Mouse (Mus musculus): ENCODE data around the gene Grin2d. TPM values are rescaled to one million over a fixed set of nuclear protein-coding genes. Genes with fewer than 3 reads are reported as not detected.

Gene Grin2d
- polyA plus RNA-seq, 1 experiment from 2014 or later, result 1.5 TPM

GRCm38 (mm10) chr7:45869107-45869670, 9.0 kb downstream of the Grin2d start:
- Histone ChIP-seq H3K9ac (peak overlapping the region; percentile 81), H3K27ac (peak overlapping the region; percentile 75; the same call in 1 of the 2 replicates), H3K27me3 (peaks cover 50% of the 10 kb centered on the region), H3K9me3 (no peaks in the 10 kb centered on the region), H3K4me3 (peak overlapping the region; percentile 48), H3K4me1 (replicated peaks) (peaks cover 61% of the 10 kb centered on the region), H3K36me3 (0 out of 2 replicates have a peak, but pooled peaks cover 3% of the 10 kb centered on the region), H3K4me2 (peak overlapping the region; percentile 72)
- no peak for ATAC-seq (ENCODE audit: low FRiP score)
- 10% methylated on average over 8 of the region's 8 CpGs for WGBS

- Histone ChIP-seq H3K4me3 (peak overlapping the region; percentile 48), H3K27ac (no peak overlapping the region; the same call in 1 of the 2 replicates), H3K4me1 (replicated peaks) (peaks cover 51% of the 10 kb centered on the region), H3K36me3 (no peaks in the 10 kb centered on the region), H3K27me3 (peaks cover 56% of the 10 kb centered on the region), H3K4me2 (peak overlapping the region; percentile 72), H3K9me3 (no peaks in the 10 kb centered on the region), H3K9ac (peak overlapping the region; percentile 81)
- 3% methylated on average over 2 of the region's 2 CpGs for WGBS
- 0 out of 2 replicates have a peak, but pooled peaks have one; percentile 2 for ATAC-seq (ENCODE audit: low FRiP score)
Measured at GRCm38 (mm10) chr7:45867871-45868270, 10.3 kb downstream of the Grin2d start.

GRCm38 (mm10) chr7:45865925-45866910, 12.0 kb downstream of the Grin2d start:
- H3K36me3 ChIP-seq, result no peaks in the 10 kb centered on the region
- peak overlapping the region; percentile 65 for H3K4me3 ChIP-seq
- H3K4me2 ChIP-seq, result peak overlapping the region; percentile 72
- peaks cover 54% of the 10 kb centered on the region for H3K4me1 ChIP-seq (replicated peaks)
- H3K9ac ChIP-seq, result peak overlapping the region; percentile 83
- H3K27me3 ChIP-seq, result peaks cover 64% of the 10 kb centered on the region
- H3K27ac ChIP-seq, result peak overlapping the region; percentile 45
- H3K9me3 ChIP-seq, result no peaks in the 10 kb centered on the region
- ATAC-seq (ENCODE audit: low FRiP score), result peak; percentile 33
- under 1% methylated on average over 91 of the region's 117 CpGs for WGBS

GRCm38 (mm10) chr7:45864435-45864834, 13.7 kb downstream of the Grin2d start:
- H3K27ac ChIP-seq, result no peak overlapping the region
- H3K4me2 ChIP-seq, result no peak overlapping the region
- H3K4me3 ChIP-seq, result no peak overlapping the region
- no peak overlapping the region for H3K9ac ChIP-seq
- H3K4me1 ChIP-seq (replicated peaks), result peaks cover 45% of the 10 kb centered on the region
- no peaks in the 10 kb centered on the region for H3K36me3 ChIP-seq
- H3K9me3 ChIP-seq, result no peaks in the 10 kb centered on the region
- peaks cover 64% of the 10 kb centered on the region for H3K27me3 ChIP-seq
- 52% methylated on average over 3 of the region's 3 CpGs for WGBS
- no peak for ATAC-seq (ENCODE audit: low FRiP score)

- WGBS, result 90% methylated on average over 7 of the region's 7 CpGs
- no peak overlapping the region for H3K4me3 ChIP-seq
- H3K36me3 ChIP-seq, result no peaks in the 10 kb centered on the region
- no peak overlapping the region for H3K4me2 ChIP-seq
- peaks cover 64% of the 10 kb centered on the region for H3K27me3 ChIP-seq
- no peak for ATAC-seq (ENCODE audit: low FRiP score)
- no peak overlapping the region for H3K27ac ChIP-seq
- H3K9ac ChIP-seq, result no peak overlapping the region
- H3K4me1 ChIP-seq (replicated peaks), result peaks cover 32% of the 10 kb centered on the region
- H3K9me3 ChIP-seq, result no peaks in the 10 kb centered on the region
Measured at GRCm38 (mm10) chr7:45862804-45863203, 15.4 kb downstream of the Grin2d start.

GRCm38 (mm10) chr7:45859008-45859407, 19.2 kb downstream of the Grin2d start:
- Histone ChIP-seq H3K9ac (no peak overlapping the region), H3K27ac (no peak overlapping the region), H3K36me3 (no peaks in the 10 kb centered on the region), H3K4me3 (no peak overlapping the region), H3K27me3 (peaks cover 81% of the 10 kb centered on the region), H3K9me3 (no peaks in the 10 kb centered on the region), H3K4me2 (no peak overlapping the region), H3K4me1 (replicated peaks) (peaks cover 31% of the 10 kb centered on the region)
- 64% methylated on average over 4 of the region's 4 CpGs for WGBS
- ATAC-seq (ENCODE audit: low FRiP score), result no peak

- peak overlapping the region; percentile 59 for H3K9ac ChIP-seq
- 1% methylated on average over 30 of the region's 30 CpGs for WGBS
- no peak for ATAC-seq (ENCODE audit: low FRiP score)
- peaks cover 73% of the 10 kb centered on the region for H3K27me3 ChIP-seq
- no peak overlapping the region for H3K27ac ChIP-seq
- peak overlapping the region; percentile 49 for H3K4me2 ChIP-seq
- no peaks in the 10 kb centered on the region for H3K9me3 ChIP-seq
- H3K4me1 ChIP-seq (replicated peaks), result peaks cover 29% of the 10 kb centered on the region
- H3K4me3 ChIP-seq, result peak overlapping the region; percentile 29
- peaks cover 2% of the 10 kb centered on the region; the same call in 1 of the 2 replicates for H3K36me3 ChIP-seq
Measured at GRCm38 (mm10) chr7:45856950-45857901, 21.0 kb downstream of the Grin2d start.

GRCm38 (mm10) chr7:45853089-45853488, 25.1 kb downstream of the Grin2d start:
- ATAC-seq (ENCODE audit: low FRiP score), result no peak
- Histone ChIP-seq H3K36me3 (peaks cover 2% of the 10 kb centered on the region; the same call in 1 of the 2 replicates), H3K4me3 (no peak overlapping the region), H3K27ac (no peak overlapping the region), H3K9ac (no peak overlapping the region), H3K4me2 (no peak overlapping the region), H3K9me3 (no peaks in the 10 kb centered on the region), H3K27me3 (peaks cover 61% of the 10 kb centered on the region), H3K4me1 (replicated peaks) (peaks cover 18% of the 10 kb centered on the region)
- WGBS, result 86% methylated on average over 12 of the region's 12 CpGs

- no peak for ATAC-seq (ENCODE audit: low FRiP score)
- no peaks in the 10 kb centered on the region for H3K9me3 ChIP-seq
- H3K36me3 ChIP-seq, result peaks cover 2% of the 10 kb centered on the region; the same call in 1 of the 2 replicates
- H3K4me3 ChIP-seq, result no peak overlapping the region
- H3K27me3 ChIP-seq, result peaks cover 43% of the 10 kb centered on the region
- WGBS, result 80% methylated on average over 3 of the region's 3 CpGs
- no peak overlapping the region for H3K4me2 ChIP-seq
- no peak overlapping the region for H3K27ac ChIP-seq
- H3K9ac ChIP-seq, result no peak overlapping the region
- H3K4me1 ChIP-seq (replicated peaks), result 0 out of 2 replicates have a peak, but pooled peaks cover 4% of the 10 kb centered on the region
Measured at GRCm38 (mm10) chr7:45850661-45851060, 27.5 kb downstream of the Grin2d start.

GRCm38 (mm10) chr7:45848447-45849027, 29.6 kb downstream of the Grin2d start:
- Histone ChIP-seq H3K4me1 (replicated peaks) (0 out of 2 replicates have a peak, but pooled peaks cover 4% of the 10 kb centered on the region), H3K27me3 (peaks cover 48% of the 10 kb centered on the region), H3K9ac (no peak overlapping the region; the same call in 1 of the 2 replicates), H3K36me3 (peaks cover 2% of the 10 kb centered on the region; the same call in 1 of the 2 replicates), H3K27ac (no peak overlapping the region; the same call in 1 of the 2 replicates), H3K4me3 (no peak overlapping the region), H3K9me3 (no peaks in the 10 kb centered on the region), H3K4me2 (no peak overlapping the region)
- ATAC-seq (ENCODE audit: low FRiP score), result no peak
- WGBS, result 4% methylated on average over 6 of the region's 6 CpGs

Data from hindbrain, embryonic 13.5 days (tissue).